Mouse (Mus musculus): Measurements from ENCODE around the gene Abi1. TPM values are rescaled to one million over a fixed set of nuclear protein-coding genes. Genes with fewer than 3 reads are reported as not detected.
A peak's percentile ranks its signal among the peaks of the same experiment; 100 is the strongest.
"Not testable (repeated sequence)": the region's sequence is repeated elsewhere in the genome, so short reads cannot be mapped to it uniquely, and the experiment has no call there.

Abi1 gene
- total RNA-seq, 1 experiment from 2014 or later, result 74.8 TPM

DNA sequence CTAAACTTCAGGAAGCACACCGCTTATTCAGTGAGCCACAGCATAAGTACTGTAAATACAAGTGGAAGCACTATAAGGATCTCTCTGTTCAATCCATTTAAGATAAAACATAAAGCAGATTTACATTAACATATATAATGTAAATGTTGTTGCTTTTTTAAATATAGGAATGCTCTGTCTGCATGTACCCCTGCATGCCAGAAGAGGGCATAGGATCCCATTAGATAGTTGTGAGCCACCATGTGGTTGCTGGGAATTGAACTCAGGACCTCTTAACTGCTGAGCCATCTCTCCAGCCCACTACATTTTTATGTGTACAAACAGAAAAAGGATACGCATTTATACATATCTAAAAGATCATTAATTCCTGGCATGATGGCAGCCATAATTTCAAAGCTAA is 78.4 kb downstream of the Abi1 start:
- no peak for DNase-seq

- no peak for DNase-seq
Observed at GRCm38 (mm10) chr2:22957415-22957814, 82.6 kb downstream of the Abi1 start.

- no peak for DNase-seq
Observed at GRCm38 (mm10) chr2:22955914-22956313, 84.1 kb downstream of the Abi1 start.

DNA sequence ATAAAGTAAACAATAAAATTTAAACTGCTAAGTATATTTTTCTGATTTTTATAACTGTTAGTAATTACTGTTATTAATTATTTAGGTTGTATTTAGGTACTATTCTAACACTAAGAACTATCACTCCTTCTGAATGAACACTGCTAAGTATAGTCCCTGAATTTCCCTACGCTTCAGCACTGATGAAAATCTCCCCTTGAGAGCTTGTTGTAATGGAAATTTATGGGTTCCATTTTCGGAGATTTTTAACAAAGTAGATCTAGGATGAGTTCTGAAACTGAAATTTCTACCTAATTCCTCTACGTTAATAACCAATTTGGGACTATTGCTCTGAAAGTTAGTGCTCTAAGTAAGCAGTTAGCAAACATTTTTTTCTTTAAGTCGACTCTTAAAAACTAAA is 85.8 kb downstream of the Abi1 start:
- no peak for DNase-seq

- DNase-seq, result no peak
Observed at GRCm38 (mm10) chr2:22949956-22950355, 90.1 kb downstream of the Abi1 start.

- DNase-seq, result no peak
Observed at GRCm38 (mm10) chr2:22933556-22933955, 106.5 kb downstream of the Abi1 start.

- no peak for DNase-seq
Observed at GRCm38 (mm10) chr2:22928259-22928658, 111.8 kb downstream of the Abi1 start.

DNA sequence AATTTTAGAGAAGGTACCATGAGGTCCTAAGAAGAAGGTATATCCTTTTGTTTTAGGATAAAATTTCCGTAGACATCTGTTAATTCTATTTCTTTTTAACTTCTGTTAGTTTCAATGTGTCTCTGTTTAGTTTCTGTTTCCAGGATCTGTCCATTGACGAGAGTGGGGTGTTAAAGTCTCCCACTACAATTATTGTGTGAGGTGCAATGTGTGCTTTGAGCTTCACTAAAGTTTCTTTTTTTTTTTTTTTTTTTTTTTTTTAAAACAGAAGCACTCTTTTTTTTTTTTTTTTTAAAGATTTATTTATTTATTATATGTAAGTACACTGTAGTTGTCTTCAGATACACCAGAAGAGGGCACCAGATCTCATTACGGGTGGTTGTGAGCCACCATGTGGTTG is 114.1 kb downstream of the Abi1 start:
- not testable (repeated sequence) for DNase-seq

DNA sequence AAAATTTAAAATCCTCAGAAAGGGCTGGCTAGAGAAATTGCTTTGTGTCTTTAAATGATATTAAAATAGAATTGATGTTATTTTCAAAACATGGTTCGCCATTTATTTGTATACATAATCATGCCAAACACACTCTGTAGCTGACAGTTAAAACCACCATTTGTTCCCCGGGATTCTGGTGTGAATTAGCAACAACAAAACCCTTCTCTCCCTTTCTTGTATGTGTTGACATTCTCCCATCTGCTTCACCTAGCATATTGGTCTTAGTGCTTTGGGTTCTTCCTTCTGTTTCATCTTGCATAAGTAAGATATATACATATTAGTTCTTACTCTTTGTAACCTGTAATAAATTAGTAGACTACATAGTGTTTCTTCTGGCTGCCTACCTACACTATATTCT is 121.4 kb downstream of the Abi1 start:
- DNase-seq, result no peak

DNA sequence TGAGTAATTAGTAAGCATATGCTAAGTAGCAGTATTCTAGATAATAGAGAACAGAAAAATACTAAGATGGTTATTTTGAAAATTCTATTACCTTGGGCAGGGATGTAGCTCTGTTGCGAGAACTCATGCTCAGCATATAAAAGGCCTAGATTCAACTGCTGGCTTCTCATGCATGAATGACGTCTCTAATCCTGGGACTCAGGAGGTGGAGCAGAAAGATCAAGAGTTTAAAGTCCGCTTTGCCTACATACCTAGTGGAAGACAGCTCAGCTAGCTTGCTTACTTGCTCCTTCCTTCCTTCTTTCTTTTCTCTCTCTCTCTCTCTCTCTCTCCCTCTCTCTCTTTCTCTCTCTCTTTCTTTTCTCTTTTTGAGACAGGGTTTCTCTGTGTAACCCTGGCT is 125.6 kb downstream of the Abi1 start:
- no peak for DNase-seq

GRCm38 (mm10) chr2:22903947-22904346 is 136.1 kb downstream of the Abi1 start:
- DNase-seq, result no peak

- peak; percentile 92 for DNase-seq
Observed at GRCm38 (mm10) chr2:22895282-22896273, 144.5 kb downstream of the Abi1 start, which contains the start of gene Pdss1. Pdss1 (plus strand) TSS chr2:22895522.

DNA sequence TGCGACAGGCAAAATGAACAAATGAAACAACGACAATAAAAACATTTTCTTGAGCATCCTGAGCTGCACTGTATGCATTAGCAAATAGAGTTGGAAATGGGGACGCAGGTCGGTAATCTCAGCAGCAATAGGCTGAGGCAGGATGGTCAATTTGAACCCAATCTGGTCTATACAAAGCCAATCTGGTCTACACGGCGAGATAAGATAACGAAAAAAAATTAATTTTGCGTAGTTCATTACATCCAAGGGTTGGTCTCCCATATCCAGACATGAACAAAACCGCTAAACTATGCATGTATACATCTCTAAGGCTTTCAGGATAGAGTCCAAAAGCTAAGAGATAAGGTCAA is 145.1 kb downstream of the Abi1 start:
- DNase-seq, result no peak

Other genes starting within 250 kb of the Abi1 start
- 6.7 and 7.5 TPM in 2 replicates for gene Pdss1, start 144.7 kb downstream of the Abi1 start, total RNA-seq (2021)
- 80.9 and 102 TPM in 2 replicates for gene Acbd5, start 27.9 kb upstream of the Abi1 start, total RNA-seq (2021)
- 2.4 and 4.1 TPM in 2 replicates for gene Mastl, start 115.8 kb upstream of the Abi1 start, total RNA-seq (2021)
- gene Yme1l1, start 116.1 kb upstream of the Abi1 start, total RNA-seq (2021), result 89.8 and 111 TPM in 2 replicates
- gene 4931423N10Rik, start 167.2 kb upstream of the Abi1 start, total RNA-seq (2021), result 0.15 and 0.67 TPM in 2 replicates

All from adrenal gland, postnatal 25 days (tissue).